Comparison of ENCODE assay signal across 9 mouse cellular contexts in genomic region chr8:61387501-61387963, GRCm38 (mm10).
DNase-seq lines count a peak whose midpoint lies in the region; ATAC-seq lines count a peak whose summit lies in the region.
"Had no signal": no experiment of that assay in that cellular context is flagged by ENCODE, and none has a peak within 500 bp of the region (broad histone marks: within the 10 kb centered on the region; RNA-seq: fewer than 3 reads in every experiment).

No protein-coding gene starts in this region.

- H3K9me3 ChIP-seq in embryonic facial prominence, embryonic 13.5 days: no peaks in the 10 kb centered on the region
- H3K9me3 ChIP-seq in kidney, embryonic 16.5 days (ENCODE audit: low read length): no peaks in the 10 kb centered on the region
- no peaks in the 10 kb centered on the region for H3K9me3 ChIP-seq in neural tube, embryonic 11.5 days (ENCODE audit: control insufficient read depth, low read length)
- H3K9me3 ChIP-seq: liver, embryonic 15.5 days had no signal

- 0 out of 2 replicates have a peak overlapping the region, but pooled peaks have one; percentile 33 for H3K27ac ChIP-seq in embryonic facial prominence, embryonic 13.5 days
- H3K27ac ChIP-seq in kidney, embryonic 16.5 days (ENCODE audit: low read length): 0 out of 2 replicates have a peak overlapping the region, but pooled peaks have one; percentile 16
- peak overlapping the region; percentile 77 for H3K27ac ChIP-seq in neural tube, embryonic 11.5 days (ENCODE audit: low read depth, low read length)
- H3K27ac ChIP-seq: liver, embryonic 15.5 days had no signal

- no peak overlapping the region for H3K9ac ChIP-seq in embryonic facial prominence, embryonic 13.5 days
- H3K9ac ChIP-seq in kidney, embryonic 16.5 days (replicated peaks; ENCODE audit: low read length): no peak overlapping the region
- H3K9ac ChIP-seq in neural tube, embryonic 11.5 days (ENCODE audit: low read length): no peak overlapping the region
- H3K9ac ChIP-seq: liver, embryonic 15.5 days had no signal

- H3K4me3 ChIP-seq in embryonic facial prominence, embryonic 13.5 days: no peak overlapping the region
- H3K4me3 ChIP-seq in kidney, embryonic 16.5 days (ENCODE audit: low read length): no peak overlapping the region
- H3K4me3 ChIP-seq in neural tube, embryonic 11.5 days (ENCODE audit: low read depth, low read length): no peak overlapping the region
- H3K4me3 ChIP-seq: liver, embryonic 15.5 days had no signal

- DNase-seq in kidney, adult 9 months: peak; percentile 64
- DNase-seq in kidney, postnatal 10 days: no peak
- DNase-seq in neural tube, embryonic 11.5 days (ENCODE audit: low spot score): peak; percentile 71
- no peak for DNase-seq in urinary bladder, adult 18-20 months (ENCODE audit: low spot score in 2 of 2)
- no peak for DNase-seq in right cerebral cortex, adult 2 months (ENCODE audit: low spot score in 2 of 2)

- no peak overlapping the region for H3K4me2 ChIP-seq in embryonic facial prominence, embryonic 13.5 days
- H3K4me2 ChIP-seq in kidney, embryonic 16.5 days (replicated peaks; ENCODE audit: low read depth, low read length): no peak overlapping the region
- no peak overlapping the region for H3K4me2 ChIP-seq in neural tube, embryonic 11.5 days (ENCODE audit: low read depth)
- H3K4me2 ChIP-seq: liver, embryonic 15.5 days had no signal

- WGBS in embryonic facial prominence, embryonic 13.5 days: 30% methylated on average over 6 of the region's 6 CpGs
- WGBS in kidney, embryonic 16.5 days: 52% methylated on average over 6 of the region's 6 CpGs
- WGBS in neural tube, embryonic 11.5 days: 38% methylated on average over 6 of the region's 6 CpGs

- peaks cover 41% of the 10 kb centered on the region for H3K36me3 ChIP-seq in embryonic facial prominence, embryonic 13.5 days
- peaks cover 33% of the 10 kb centered on the region for H3K36me3 ChIP-seq in kidney, embryonic 16.5 days (ENCODE audit: insufficient read depth, low read length)
- H3K36me3 ChIP-seq in neural tube, embryonic 11.5 days (ENCODE audit: control insufficient read depth, insufficient read depth, low read length): no peaks in the 10 kb centered on the region
- H3K36me3 ChIP-seq: liver, embryonic 15.5 days had no signal

- H3K27me3 ChIP-seq in embryonic facial prominence, embryonic 13.5 days: no peaks in the 10 kb centered on the region
- H3K27me3 ChIP-seq in kidney, embryonic 16.5 days (ENCODE audit: insufficient read depth, low read length): no peaks in the 10 kb centered on the region
- no peaks in the 10 kb centered on the region for H3K27me3 ChIP-seq in neural tube, embryonic 11.5 days (ENCODE audit: control insufficient read depth, insufficient read depth, low read length)
- H3K27me3 ChIP-seq: liver, embryonic 15.5 days had no signal

- 0 out of 2 replicates have a peak, but pooled peaks have one; percentile 24 for ATAC-seq in embryonic facial prominence, embryonic 13.5 days (ENCODE audit: insufficient number of reproducible peaks, insufficient read depth, low FRiP score, low TSS enrichment, low read depth)
- ATAC-seq in kidney, embryonic 16.5 days (ENCODE audit: low FRiP score, low TSS enrichment): no peak; the same call in 1 of the 2 replicates
- ATAC-seq in neural tube, embryonic 11.5 days (ENCODE audit: insufficient read depth, low FRiP score, low TSS enrichment): peak; percentile 53
- no peak for ATAC-seq in frontal cortex, adult (ENCODE audit: low TSS enrichment)

- peaks cover 30% of the 10 kb centered on the region for H3K4me1 ChIP-seq in embryonic facial prominence, embryonic 13.5 days
- peaks cover 31% of the 10 kb centered on the region for H3K4me1 ChIP-seq in kidney, embryonic 16.5 days (ENCODE audit: insufficient read depth, low read length)
- peaks cover 19% of the 10 kb centered on the region for H3K4me1 ChIP-seq in neural tube, embryonic 11.5 days (ENCODE audit: control insufficient read depth, insufficient read depth, low read length)

Comparison
In these comparisons a context has a peak if more than half of its experiments do, and no peak if none do; other contexts are left out.
1. DNase-seq: peak in kidney, adult 9 months (single experiment) and neural tube, embryonic 11.5 days (single experiment); none in kidney, postnatal 10 days (single experiment), urinary bladder, adult 18-20 months (0 of 2) and right cerebral cortex, adult 2 months (0 of 2).
2. ATAC-seq: peak in embryonic facial prominence, embryonic 13.5 days (single experiment) and neural tube, embryonic 11.5 days (single experiment); none in kidney, embryonic 16.5 days (single experiment) and frontal cortex, adult (single experiment).
3. H3K27ac ChIP-seq: peak in every context shown above with its lines; median percentile 77 in neural tube, embryonic 11.5 days; 33 in embryonic facial prominence, embryonic 13.5 days; 16 in kidney, embryonic 16.5 days.